Mouse (Mus musculus) large intestine, adult 2 months (tissue): ENCODE data around the gene Lamc1. TPM values are rescaled to one million over a fixed set of nuclear protein-coding genes. Genes with fewer than 3 reads are reported as not detected.
"Not testable (repeated sequence)": the region's sequence is repeated elsewhere in the genome, so short reads cannot be mapped to it uniquely, and the experiment has no call there.

Source experiments
- DNase-seq: peaks from one replicate; pipeline ENCODE4 v3.0.0-alpha.2; 2012; ENCODE audit warnings: low read depth, low spot score
- WGBS: fragments of 180-500 bp; shearing (Covaris S2); methylation state at CpG from one replicate; pipeline ENCODE4 v1.1.7; 2018; 5-methylcytosine and 5-hydroxymethylcytosine counted together
- polyA plus RNA-seq: library from polyadenylated mRNA; depleted of rRNA; stranded (reverse); fragments of >200 nt; gene quantifications from 2 replicates; pipeline ENCODE4 v1.2.3, GENCODE M21; 2012

The Lamc1 gene
- polyA plus RNA-seq, 1 experiment: 26.1 TPM

- WGBS: 60% methylated on average over 12 of the region's 12 CpGs
- DNase-seq: no peak
Observed at GRCm38 (mm10) chr1:153307509-153308178, 24.9 kb downstream of the Lamc1 start.

GRCm38 (mm10) chr1:153305728-153306127, 26.9 kb downstream of the Lamc1 start:
- not testable (repeated sequence) for DNase-seq
- WGBS: 79% methylated on average over 9 of the region's 9 CpGs

GRCm38 (mm10) chr1:153305249-153305648, 27.3 kb downstream of the Lamc1 start:
- not testable (repeated sequence) for DNase-seq
- WGBS: 91% methylated on average over 22 of the region's 22 CpGs

- WGBS: 33% methylated on average over 5 of the region's 5 CpGs
Observed at GRCm38 (mm10) chr1:153299436-153299835, 33.1 kb downstream of the Lamc1 start.

GRCm38 (mm10) chr1:153297774-153298363, 34.7 kb downstream of the Lamc1 start:
- WGBS: 89% methylated on average over 4 of the region's 4 CpGs
- DNase-seq: not testable (repeated sequence)

More at GRCm38 (mm10) chr1:153299436-153299835, 33.1 kb downstream of the Lamc1 start:
- DNase-seq: not testable (repeated sequence)

- no peak for DNase-seq
- WGBS: 77% methylated on average over 6 of the region's 6 CpGs
Observed at GRCm38 (mm10) chr1:153296035-153296434, 36.6 kb downstream of the Lamc1 start.

- no peak for DNase-seq
- 50% methylated on average over 5 of the region's 5 CpGs for WGBS
Observed at GRCm38 (mm10) chr1:153292892-153293291, 39.7 kb downstream of the Lamc1 start.

- DNase-seq: no peak
- 49% methylated on average over 6 of the region's 6 CpGs for WGBS
Observed at GRCm38 (mm10) chr1:153292202-153292601, 40.4 kb downstream of the Lamc1 start.

GRCm38 (mm10) chr1:153291416-153291815, 41.2 kb downstream of the Lamc1 start:
- WGBS: 66% methylated on average over 4 of the region's 4 CpGs
- DNase-seq: no peak

GRCm38 (mm10) chr1:153288010-153288409, 44.6 kb downstream of the Lamc1 start:
- WGBS: 48% methylated on average over 4 of the region's 4 CpGs
- DNase-seq: no peak

GRCm38 (mm10) chr1:153287443-153287842, 45.1 kb downstream of the Lamc1 start:
- DNase-seq: no peak
- 75% methylated on average over 5 of the region's 5 CpGs for WGBS

GRCm38 (mm10) chr1:153286216-153286615, 46.4 kb downstream of the Lamc1 start:
- WGBS: 86% methylated on average over 9 of the region's 9 CpGs
- no peak for DNase-seq

GRCm38 (mm10) chr1:153285188-153285587, 47.4 kb downstream of the Lamc1 start:
- WGBS: 95% methylated on average over 8 of the region's 8 CpGs
- no peak for DNase-seq

- no peak for DNase-seq
Observed at GRCm38 (mm10) chr1:153282342-153282975, 50.1 kb downstream of the Lamc1 start.

GRCm38 (mm10) chr1:153281483-153281882, 51.1 kb downstream of the Lamc1 start:
- WGBS: 87% methylated on average over 4 of the region's 4 CpGs
- no peak for DNase-seq

More at GRCm38 (mm10) chr1:153282342-153282975, 50.1 kb downstream of the Lamc1 start:
- WGBS: 68% methylated on average over 5 of the region's 5 CpGs

GRCm38 (mm10) chr1:153280411-153280810, 52.2 kb downstream of the Lamc1 start:
- 62% methylated on average over 5 of the region's 5 CpGs for WGBS
- DNase-seq: no peak

- DNase-seq: no peak
- WGBS: 44% methylated on average over 9 of the region's 9 CpGs
Observed at GRCm38 (mm10) chr1:153278028-153278613, 54.5 kb downstream of the Lamc1 start.

GRCm38 (mm10) chr1:153275466-153275865, 57.1 kb downstream of the Lamc1 start:
- DNase-seq: no peak
- WGBS: 41% methylated on average over 5 of the region's 5 CpGs

GRCm38 (mm10) chr1:153274611-153275010, 58.0 kb downstream of the Lamc1 start:
- DNase-seq: peak; percentile 35
- WGBS: 17% methylated on average over 6 of the region's 6 CpGs

- 28% methylated on average over 8 of the region's 8 CpGs for WGBS
- DNase-seq: no peak
Observed at GRCm38 (mm10) chr1:153273657-153274056, 58.9 kb downstream of the Lamc1 start.
